Mouse (Mus musculus) megakaryocyte, adult 5-6 weeks (primary cell): Measurements from ENCODE around the gene Arhgef1. TPM values are rescaled to one million over a fixed set of nuclear protein-coding genes. Genes with fewer than 3 reads are reported as not detected.

Experiments
- ATAC-seq: 2 replicates; pipeline ENCODE4 v1.8.0; 2016; ENCODE audit warnings: mild to moderate bottlenecking, inconsistent platforms; ENCODE audit not compliant: poor library complexity, severe bottlenecking
- total RNA-seq, 2 experiments: library from RNA; stranded (forward) in 1 of 2; stranded (reverse) in 1 of 2; fragments of 153-499, 151-499 nt in 1 of 2; fragments of 221-1000, 200-1000 nt in 1 of 2; gene quantifications; 2 replicates each; pipeline versions ENCODE4 v1.2.3 to v1.2.4; 2015 to 2017

Arhgef1 gene
- total RNA-seq, 2 experiments from 2014 or later: 116 to 142 TPM

GRCm38 (mm10) chr7:24974893-24975595 lies 72.3 kb downstream of the Arhgef1 start:
- peak; percentile 12; the same call in 1 of the 2 replicates for ATAC-seq

Other genes with a start within 250 kb of the Arhgef1 start
- not detected in 2 replicates for gene Tex101, start 226.2 kb upstream of the Arhgef1 start, total RNA-seq (2015)
- gene Tex101, start 226.2 kb upstream of the Arhgef1 start, total RNA-seq (2017): not detected in 2 replicates
- gene BC049730, start 193.7 kb upstream of the Arhgef1 start, total RNA-seq (2015): not detected in 2 replicates
- gene BC049730, start 193.7 kb upstream of the Arhgef1 start, total RNA-seq (2017): not detected in 2 replicates
- not detected in 2 replicates for gene Gm4763, start 176.0 kb upstream of the Arhgef1 start, total RNA-seq (2015)
- 0.24 TPM in 1 of 2 replicates, not detected in the other for gene Gm4763, start 176.0 kb upstream of the Arhgef1 start, total RNA-seq (2017)
- gene Cd177, start 142.6 kb upstream of the Arhgef1 start, total RNA-seq (2015): 170 and 199 TPM in 2 replicates
- 392 and 399 TPM in 2 replicates for gene Cd177, start 142.6 kb upstream of the Arhgef1 start, total RNA-seq (2017)
- 44.7 and 45.0 TPM in 2 replicates for gene Ceacam10, start 125.7 kb upstream of the Arhgef1 start, total RNA-seq (2015)
- 43.5 and 48.5 TPM in 2 replicates for gene Ceacam10, start 125.7 kb upstream of the Arhgef1 start, total RNA-seq (2017)
- gene Gm9844, start 40.7 kb upstream of the Arhgef1 start, total RNA-seq (2015): 9.6 and 10.0 TPM in 2 replicates
- 40.8 and 73.5 TPM in 2 replicates for gene Gm9844, start 40.7 kb upstream of the Arhgef1 start, total RNA-seq (2017)
- gene Lypd4, start 33.0 kb upstream of the Arhgef1 start, total RNA-seq (2015): not detected in 2 replicates
- not detected in 2 replicates for gene Lypd4, start 33.0 kb upstream of the Arhgef1 start, total RNA-seq (2017)
- not detected in 2 replicates for gene Dmrtc2, start 32.9 kb upstream of the Arhgef1 start, total RNA-seq (2015)
- not detected in 2 replicates for gene Dmrtc2, start 32.9 kb upstream of the Arhgef1 start, total RNA-seq (2017)
- gene Rps19, start 18.5 kb upstream of the Arhgef1 start, total RNA-seq (2015): 1,493 and 1,909 TPM in 2 replicates
- 575 and 756 TPM in 2 replicates for gene Rps19, start 18.5 kb upstream of the Arhgef1 start, total RNA-seq (2017)
- 0.64 and 1.0 TPM in 2 replicates for gene Cd79a, start 5.5 kb upstream of the Arhgef1 start, total RNA-seq (2015)
- 0.18 and 0.24 TPM in 2 replicates for gene Cd79a, start 5.5 kb upstream of the Arhgef1 start, total RNA-seq (2017)
- not detected in 2 replicates for gene Gm4881, start 41.6 kb downstream of the Arhgef1 start, total RNA-seq (2015)
- gene Gm4881, start 41.6 kb downstream of the Arhgef1 start, total RNA-seq (2017): not detected in 2 replicates
- 85.5 and 102 TPM in 2 replicates for gene Rabac1, start 69.8 kb downstream of the Arhgef1 start, total RNA-seq (2015)
- gene Rabac1, start 69.8 kb downstream of the Arhgef1 start, total RNA-seq (2017): 73.1 and 79.3 TPM in 2 replicates
- 126 and 128 TPM in 2 replicates for gene Atp1a3, start 103.0 kb downstream of the Arhgef1 start, total RNA-seq (2015)
- gene Atp1a3, start 103.0 kb downstream of the Arhgef1 start, total RNA-seq (2017): 61.6 and 106 TPM in 2 replicates
- 1.1 and 1.6 TPM in 2 replicates for gene Grik5, start 169.4 kb downstream of the Arhgef1 start, total RNA-seq (2015)
- 2.0 and 2.6 TPM in 2 replicates for gene Grik5, start 169.4 kb downstream of the Arhgef1 start, total RNA-seq (2017)
- gene Zfp574, start 169.7 kb downstream of the Arhgef1 start, total RNA-seq (2015): 6.7 and 6.8 TPM in 2 replicates
- 6.8 and 7.2 TPM in 2 replicates for gene Zfp574, start 169.7 kb downstream of the Arhgef1 start, total RNA-seq (2017)